Comparison of ENCODE assay signal across 28 mouse cellular contexts in genomic region chr14:33545565-33546143, GRCm38 (mm10). TPM values are rescaled to one million over a fixed set of nuclear protein-coding genes. Genes with fewer than 3 reads are reported as not detected.
DNase-seq lines count a peak whose midpoint lies in the region; ATAC-seq and TF ChIP-seq lines count a peak whose summit lies in the region.
"Had no signal": no experiment of that assay in that cellular context is flagged by ENCODE, and none has a peak within 500 bp of the region (broad histone marks: within the 10 kb centered on the region; RNA-seq: fewer than 3 reads in every experiment).

No protein-coding gene starts in this region.

- no peaks in the 10 kb centered on the region for H3K9me3 ChIP-seq in forebrain, postnatal 0 days (ENCODE audit: low read length)
- H3K9me3 ChIP-seq in forebrain, embryonic 10.5 days, result no peaks in the 10 kb centered on the region
- H3K9me3 ChIP-seq: heart, embryonic 12.5 days; hindbrain, embryonic 12.5 days; limb, embryonic 13.5 days; liver, embryonic 12.5 days; midbrain, embryonic 12.5 days; neural tube, embryonic 12.5 days had no signal

- H3K9ac ChIP-seq in forebrain, postnatal 0 days, result no peak overlapping the region
- H3K9ac ChIP-seq: heart, embryonic 12.5 days; hindbrain, embryonic 12.5 days; limb, embryonic 13.5 days; liver, embryonic 12.5 days; midbrain, embryonic 12.5 days; neural tube, embryonic 12.5 days had no signal

- intact Hi-C loops in left cerebral cortex, postnatal 4 days (cut with DNase I), result no loop called here

- no peak for TF ChIP-seq CTCF in forebrain, postnatal 0 days (IDR thresholded peaks at IDR 0.05; ENCODE audit: low read depth)

- no peak overlapping the region for H3K4me3 ChIP-seq in forebrain, postnatal 0 days (ENCODE audit: low read depth, low read length)
- no peak overlapping the region for H3K4me3 ChIP-seq in forebrain, embryonic 10.5 days
- H3K4me3 ChIP-seq: heart, embryonic 12.5 days; hindbrain, embryonic 12.5 days; limb, embryonic 13.5 days; liver, embryonic 12.5 days; midbrain, embryonic 12.5 days; neural tube, embryonic 12.5 days had no signal

- H3K4me1 ChIP-seq in forebrain, postnatal 0 days (ENCODE audit: insufficient read depth), result peaks cover 4% of the 10 kb centered on the region; the same call in 1 of the 2 replicates
- no peaks in the 10 kb centered on the region for H3K4me1 ChIP-seq in forebrain, embryonic 10.5 days
- H3K4me1 ChIP-seq: heart, embryonic 12.5 days; liver, embryonic 12.5 days; midbrain, embryonic 12.5 days had no signal

- H3K27ac ChIP-seq in forebrain, postnatal 0 days (ENCODE audit: low read depth, low read length), result peak overlapping the region; percentile 73
- no peak overlapping the region for H3K27ac ChIP-seq in forebrain, embryonic 10.5 days
- H3K27ac ChIP-seq: hindbrain, embryonic 12.5 days; limb, embryonic 13.5 days; liver, embryonic 12.5 days; midbrain, embryonic 12.5 days; neural tube, embryonic 12.5 days had no signal

- 60% methylated on average over 8 of the region's 8 CpGs for WGBS in forebrain, postnatal 0 days
- WGBS in forebrain, embryonic 10.5 days, result 89% methylated on average over 8 of the region's 8 CpGs

- no peak overlapping the region for H3K4me2 ChIP-seq in forebrain, postnatal 0 days (ENCODE audit: low read depth)
- H3K4me2 ChIP-seq: heart, embryonic 12.5 days; hindbrain, embryonic 12.5 days; limb, embryonic 13.5 days; liver, embryonic 12.5 days; midbrain, embryonic 12.5 days; neural tube, embryonic 12.5 days had no signal

- ATAC-seq in forebrain, postnatal 0 days, result peak; percentile 74
- ATAC-seq: liver, embryonic 12.5 days had no signal

- no peaks in the 10 kb centered on the region for H3K27me3 ChIP-seq in forebrain, postnatal 0 days (ENCODE audit: insufficient read depth, low read length)
- no peaks in the 10 kb centered on the region for H3K27me3 ChIP-seq in forebrain, embryonic 10.5 days (ENCODE audit: poor library complexity, severe bottlenecking)
- H3K27me3 ChIP-seq: heart, embryonic 12.5 days; hindbrain, embryonic 12.5 days; limb, embryonic 13.5 days; liver, embryonic 12.5 days; midbrain, embryonic 12.5 days; neural tube, embryonic 12.5 days had no signal

- H3K36me3 ChIP-seq in forebrain, postnatal 0 days (ENCODE audit: insufficient read depth), result no peaks in the 10 kb centered on the region
- H3K36me3 ChIP-seq in forebrain, embryonic 10.5 days (replicated peaks), result no peaks in the 10 kb centered on the region
- H3K36me3 ChIP-seq: heart, embryonic 12.5 days; hindbrain, embryonic 12.5 days; limb, embryonic 13.5 days; liver, embryonic 12.5 days; midbrain, embryonic 12.5 days; neural tube, embryonic 12.5 days had no signal

- DNase-seq in forebrain, postnatal 0 days, result peak; percentile 63
- DNase-seq in forebrain, embryonic 10.5 days (ENCODE audit: extremely low spot score, low spot score), result no peak
- DNase-seq in left cerebral cortex, adult 18-20 months (ENCODE audit: low spot score in 2 of 2), result peak; percentile 32 to 36
- DNase-seq in left cerebral cortex, postnatal 4 days, result no peak
- peak; percentile 53 to 83 for DNase-seq in right cerebral cortex, postnatal 10 days (ENCODE audit: low spot score in 2 of 2)
- no peak for DNase-seq in right cerebral cortex, postnatal 4 days
- DNase-seq in telencephalon, adult 2 months (ENCODE audit: low read depth, low spot score), result peak; percentile 72
- DNase-seq in urinary bladder, adult 2 months (ENCODE audit: low spot score), result no peak
- DNase-seq: adrenal gland, postnatal 25 days; cerebellum, adult 11 months; cerebellum, adult 9-11 months; gastrocnemius, postnatal 14 days; heart, adult 18-20 months; heart, postnatal 10 days; kidney, adult 2 months; kidney, postnatal 10 days; lung, adult 18-20 months; lung, postnatal 10 days; thymus, adult 2 months; thymus, postnatal 4 days had no signal

RNA-seq across cellular contexts. Expression of gene Ptpn20, which starts 43.4 kb away (rescaled TPM):
- total RNA-seq in forebrain, postnatal 0 days (2014; rRNA removed), result 0.33 and 0.92 TPM in 2 replicates
- 0.14 and 0.30 TPM in 2 replicates for polyA plus RNA-seq in forebrain, postnatal 0 days (2015; fragmentation: Nextera tagmentation; extraction: Ambion mirVana)
- 0.12 TPM in 1 of 2 replicates, not detected in the other for polyA plus RNA-seq in forebrain, embryonic 10.5 days (2016; fragmentation: Nextera tagmentation; extraction: Ambion mirVana)
- total RNA-seq in left cerebral cortex, adult 18-20 months (2021), result under 1 TPM; 0.53 to 0.70 TPM
- 1 to 10 TPM in 1 of 2 experiments, under 1 TPM in 1; 0.93 to 1.3 TPM for total RNA-seq in left cerebral cortex, postnatal 4 days (2021)
- 0.04 and 0.06 TPM in 2 replicates for polyA plus RNA-seq in urinary bladder, adult 2 months (2012; rRNA removed)
- total RNA-seq: adrenal gland, postnatal 25 days; common myeloid progenitor, adult 5-6 weeks; gastrocnemius, postnatal 14 days; heart, adult 18-20 months; heart, postnatal 10 days; megakaryocyte progenitor cell, adult 5-6 weeks had no signal
- polyA plus RNA-seq: heart, embryonic 12.5 days; kidney, adult 2 months; thymus, adult 2 months had no signal

Comparison
In these comparisons a context has a peak if more than half of its experiments do, and no peak if none do; other contexts are left out.
1. DNase-seq: peak in forebrain, postnatal 0 days (single experiment), left cerebral cortex, adult 18-20 months (2 of 2), right cerebral cortex, postnatal 10 days (2 of 2) and telencephalon, adult 2 months (single experiment); none in forebrain, embryonic 10.5 days (single experiment), left cerebral cortex, postnatal 4 days (single experiment), right cerebral cortex, postnatal 4 days (single experiment) and urinary bladder, adult 2 months (single experiment).